Mouse (Mus musculus): ENCODE data around the gene Srrm2.

- TF ChIP-seq CTCF (IDR thresholded peaks at IDR 0.05; ENCODE audit: extremely low read depth, insufficient read depth, insufficient read length, insufficient replicate concordance) (no peak), POLR2A (IDR thresholded peaks at IDR 0.05; ENCODE audit: low read depth, low read length) (no peak)
These were observed 19.8 kb upstream of the Srrm2 start for GRCm38 (mm10) chr17:23770493-23770892.

Measured in spleen, adult 2 months (tissue).